In the genomic region with DNA sequence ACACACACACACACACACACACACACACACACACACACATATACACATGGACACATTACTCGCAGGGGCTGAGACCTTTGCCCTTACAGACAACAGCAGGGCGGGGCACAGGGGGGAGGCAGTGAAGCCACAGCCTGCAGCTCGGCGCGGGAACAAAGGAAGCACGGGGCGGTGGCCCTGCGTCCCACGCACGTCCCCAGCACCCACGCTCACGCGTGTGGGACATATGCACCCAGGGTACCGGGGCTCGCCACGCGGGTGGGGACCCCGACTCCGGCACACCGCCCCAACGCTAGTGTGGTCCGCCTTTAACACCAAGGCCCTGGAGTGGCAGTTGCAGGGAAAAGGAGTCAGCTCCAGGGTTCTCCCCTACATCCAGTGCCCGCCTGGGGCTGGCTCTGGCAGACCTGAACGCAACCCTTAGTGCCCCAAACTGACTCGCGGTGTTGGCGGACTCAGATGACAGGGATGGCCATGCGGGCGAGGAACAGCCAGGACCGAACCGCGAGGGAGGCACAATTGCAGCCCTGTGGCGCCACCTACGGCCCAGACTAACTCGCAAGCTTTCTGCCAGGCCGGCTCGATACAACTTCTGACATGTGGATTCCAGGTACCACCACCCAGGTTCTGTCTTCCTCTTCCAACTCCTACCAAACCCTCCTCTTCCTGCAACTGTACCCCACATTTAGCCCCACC, we compare ENCODE assay signal across 8 mouse cellular contexts.
DNase-seq lines count a peak whose midpoint lies in the region; ATAC-seq and TF ChIP-seq lines count a peak whose summit lies in the region.

No protein-coding gene starts in this region.

- TF ChIP-seq EP300 in ES-Bruce4 (IDR thresholded peaks at IDR 0.05; ENCODE audit: insufficient read depth, low read depth, low read length) = no peak

- H3K27me3 ChIP-seq in ES-Bruce4 (ENCODE audit: control insufficient read depth, insufficient read depth, low read length, poor library complexity, severe bottlenecking) = no peaks in the 10 kb centered on the region
- no peaks in the 10 kb centered on the region for H3K27me3 ChIP-seq in forebrain, postnatal 0 days (ENCODE audit: insufficient read depth, low read length)

- TF ChIP-seq CTCF in ES-Bruce4 (IDR thresholded peaks at IDR 0.05; ENCODE audit: low read depth, low read length) = peak; percentile 91
- TF ChIP-seq CTCF in forebrain, postnatal 0 days (IDR thresholded peaks at IDR 0.05; ENCODE audit: low read depth) = peak; percentile 96
- TF ChIP-seq CTCF in layer of hippocampus, adult 2 months (conservative IDR thresholded peaks at IDR 0.05) = peak; percentile 88
- peak; percentile 84 for TF ChIP-seq CTCF in lung, adult 2 months (IDR thresholded peaks at IDR 0.05; ENCODE audit: insufficient read depth, low read length)

- H3K4me1 ChIP-seq in ES-Bruce4 (ENCODE audit: control insufficient read depth, insufficient read depth, low read length) = peaks cover 6% of the 10 kb centered on the region
- no peaks in the 10 kb centered on the region for H3K4me1 ChIP-seq in forebrain, postnatal 0 days (ENCODE audit: insufficient read depth)
- no peaks in the 10 kb centered on the region for H3K4me1 ChIP-seq in lung, adult 2 months (ENCODE audit: control insufficient read depth, insufficient read depth, low read length)

- ATAC-seq in cerebellum, adult (ENCODE audit: insufficient number of reproducible peaks, low FRiP score, low TSS enrichment) = peak; percentile 78
- peak; percentile 89 for ATAC-seq in forebrain, postnatal 0 days
- peak; percentile 28; the same call in 1 of the 2 replicates for ATAC-seq in neutrophil, adult 5-6 weeks (ENCODE audit: extremely low read depth, insufficient number of reproducible peaks, low FRiP score, poor library complexity, severe bottlenecking)

- H3K4me3 ChIP-seq in ES-Bruce4 (ENCODE audit: low read depth, low read length) = peak overlapping the region; percentile 22
- H3K4me3 ChIP-seq in forebrain, postnatal 0 days (ENCODE audit: low read depth, low read length) = peak overlapping the region; percentile 38
- peak overlapping the region; percentile 53 for H3K4me3 ChIP-seq in layer of hippocampus, adult 2 months
- H3K4me3 ChIP-seq in lung, adult 2 months (replicated peaks; ENCODE audit: extremely low read depth, low read depth, low read length) = no peak overlapping the region

- no peaks in the 10 kb centered on the region for H3K36me3 ChIP-seq in ES-Bruce4 (ENCODE audit: control insufficient read depth, insufficient read depth, low read length, poor library complexity, severe bottlenecking)
- no peaks in the 10 kb centered on the region for H3K36me3 ChIP-seq in forebrain, postnatal 0 days (ENCODE audit: insufficient read depth)

- H3K9ac ChIP-seq in ES-Bruce4 (ENCODE audit: low read depth, poor library complexity, severe bottlenecking) = no peak overlapping the region
- H3K9ac ChIP-seq in forebrain, postnatal 0 days = peak overlapping the region; percentile 76

- DNase-seq in forebrain, postnatal 0 days = peak; percentile 93
- DNase-seq in heart, postnatal 4 days = peak; percentile 92
- DNase-seq in layer of hippocampus, adult 2 months (ENCODE audit: low spot score in 2 of 2) = peak; percentile 78 to 91
- peak; percentile 76 for DNase-seq in lung, adult 2 months
- DNase-seq in testis, postnatal 14 days (ENCODE audit: low spot score) = peak; percentile 72

- H3K9me3 ChIP-seq in ES-Bruce4 (replicated peaks; ENCODE audit: control insufficient read depth, insufficient read depth, low read length, poor library complexity, severe bottlenecking) = no peaks in the 10 kb centered on the region
- no peaks in the 10 kb centered on the region for H3K9me3 ChIP-seq in forebrain, postnatal 0 days (ENCODE audit: low read length)

- WGBS in forebrain, postnatal 0 days = 15% methylated on average over 37 of the region's 37 CpGs
- 7% methylated on average over 37 of the region's 37 CpGs for WGBS in lung, adult 2 months

- no peak overlapping the region for H3K27ac ChIP-seq in ES-Bruce4 (ENCODE audit: insufficient read depth, low read length)
- no peak overlapping the region for H3K27ac ChIP-seq in forebrain, postnatal 0 days (ENCODE audit: low read depth, low read length)
- peak overlapping the region; percentile 21; the same call in 1 of the 2 replicates for H3K27ac ChIP-seq in layer of hippocampus, adult 2 months

- H3K4me2 ChIP-seq in forebrain, postnatal 0 days (ENCODE audit: low read depth) = peak overlapping the region; percentile 96

- TF ChIP-seq POLR2A in ES-Bruce4 (IDR thresholded peaks at IDR 0.05; ENCODE audit: insufficient read depth, low read length) = no peak
- TF ChIP-seq POLR2A in lung, adult 2 months (IDR thresholded peaks at IDR 0.05; ENCODE audit: borderline replicate concordance, extremely low read depth, low read depth, low read length) = no peak

Comparison
In these comparisons a context has a peak if more than half of its experiments do, and no peak if none do; other contexts are left out.
1. ATAC-seq: peak in every context shown above with its lines; median percentile 89 in forebrain, postnatal 0 days; 78 in cerebellum, adult; 28 in neutrophil, adult 5-6 weeks.